Mouse (Mus musculus) kidney, postnatal 25 days (tissue): ENCODE measurements at regions not wholly inside any gene's neighbourhood (a gene's known extent, or its start where the extent isn't known, plus 50 kb on each side); places are given as distances from the start of the nearest gene placed in this dataset.
A peak's percentile ranks its signal among the peaks of the same experiment; 100 is the strongest.

Experiments used
- DNase-seq, 2 experiments: peaks; one replicate each; pipeline ENCODE4 v3.0.0; 2021; ENCODE audit warnings: mixed read lengths in 2 of 2

DNA sequence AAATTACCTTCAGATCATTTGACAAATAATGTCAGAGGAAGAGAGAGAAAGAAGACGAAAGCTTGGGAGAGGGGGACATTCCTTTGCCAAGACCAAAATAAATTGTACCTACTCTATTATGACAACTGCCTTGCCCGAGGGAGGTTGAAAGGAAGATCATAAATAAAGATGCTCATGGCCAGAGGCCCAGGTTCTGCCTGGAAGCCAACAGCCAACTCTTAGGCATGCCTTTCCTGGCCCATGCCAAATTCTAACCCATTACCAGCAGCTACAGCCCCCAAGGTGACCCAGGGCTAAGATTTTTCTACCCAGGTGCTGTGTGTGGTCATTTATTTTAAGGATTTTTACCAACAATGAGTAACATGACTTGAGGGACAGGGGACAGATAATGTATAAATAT is 54.9 kb downstream of the Cbln1 start:
- no peak for DNase-seq

DNA sequence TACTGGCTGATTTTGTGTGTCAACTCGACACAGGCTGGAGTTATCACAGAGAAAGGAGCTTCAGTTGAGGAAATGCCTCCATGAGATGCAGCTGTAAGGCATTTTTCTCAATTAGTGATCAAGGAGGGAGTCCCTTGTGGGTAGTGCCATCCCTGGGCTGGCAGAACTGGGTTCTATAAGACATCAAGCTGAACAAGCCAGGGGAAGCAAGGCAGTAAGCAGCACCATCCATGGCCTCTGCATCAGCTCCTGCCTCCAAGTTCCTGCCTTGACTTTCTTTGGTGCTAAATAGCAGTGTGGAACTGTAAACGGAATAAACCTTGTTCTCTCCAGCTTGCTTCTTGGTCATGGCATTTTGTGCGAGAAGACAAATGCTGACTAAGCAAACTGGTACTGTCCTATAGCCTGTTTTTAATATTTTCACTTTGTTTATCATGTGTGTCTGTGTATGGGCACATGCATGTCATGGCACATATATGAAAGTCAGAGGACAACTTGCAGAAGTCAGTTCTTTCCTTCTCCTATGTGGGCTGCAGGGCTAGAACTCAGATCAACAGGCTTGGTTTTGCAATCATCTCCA is 57.3 kb downstream of the Cbln1 start:
- DNase-seq = no peak

DNA sequence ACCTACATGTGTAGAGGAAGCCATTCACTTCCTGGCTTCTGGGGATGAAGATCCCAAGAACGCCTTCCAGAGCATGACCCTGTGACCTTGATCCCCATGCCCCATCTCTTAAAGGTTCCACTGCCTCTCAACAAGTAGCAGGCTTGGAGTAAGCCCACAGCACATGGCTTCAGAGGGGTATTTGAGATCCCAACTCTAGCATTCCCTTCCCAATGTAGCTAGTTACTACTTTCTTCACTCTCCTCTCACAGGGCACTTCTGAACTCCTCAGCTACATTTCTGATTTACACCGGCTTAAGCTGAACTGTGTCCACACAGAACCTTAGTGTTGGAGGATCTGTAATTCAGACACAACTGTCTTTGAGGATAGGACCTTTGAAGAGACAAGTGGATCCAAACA is 83.4 kb downstream of the Cbln1 start:
- no peak for DNase-seq

DNA sequence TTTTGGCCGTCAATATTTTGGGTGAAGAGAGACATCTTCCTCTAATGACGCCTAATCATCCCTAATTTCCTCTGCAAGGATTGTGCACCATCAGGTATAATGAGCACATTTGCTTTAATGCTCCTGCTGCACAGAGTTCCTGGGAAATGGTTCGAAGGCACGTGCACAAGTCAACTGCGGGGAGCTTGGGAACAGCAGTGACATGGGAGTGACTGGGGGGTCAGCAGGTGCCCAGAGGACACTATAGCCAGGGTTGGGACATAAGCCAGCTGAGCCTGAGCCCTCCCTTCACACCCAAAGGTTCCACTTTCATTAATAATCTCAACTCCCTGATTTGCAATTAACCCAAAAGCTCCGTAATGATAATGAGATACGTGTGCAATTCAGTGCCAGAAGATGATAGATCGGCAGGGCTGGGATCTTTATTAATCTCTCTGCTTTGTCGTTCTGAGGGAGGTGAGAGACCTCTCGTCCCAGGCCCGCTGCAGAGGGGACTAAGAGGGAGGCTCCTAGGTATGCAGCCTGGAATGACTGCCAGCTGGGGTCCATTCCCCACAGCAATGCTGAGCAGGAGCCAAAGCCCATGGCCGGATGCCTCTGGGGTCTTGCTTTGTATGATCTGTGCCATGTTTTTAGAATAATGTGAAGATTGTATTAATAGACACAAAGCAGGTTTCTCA is 88.7 kb downstream of the Cbln1 start:
- DNase-seq = no peak

DNA sequence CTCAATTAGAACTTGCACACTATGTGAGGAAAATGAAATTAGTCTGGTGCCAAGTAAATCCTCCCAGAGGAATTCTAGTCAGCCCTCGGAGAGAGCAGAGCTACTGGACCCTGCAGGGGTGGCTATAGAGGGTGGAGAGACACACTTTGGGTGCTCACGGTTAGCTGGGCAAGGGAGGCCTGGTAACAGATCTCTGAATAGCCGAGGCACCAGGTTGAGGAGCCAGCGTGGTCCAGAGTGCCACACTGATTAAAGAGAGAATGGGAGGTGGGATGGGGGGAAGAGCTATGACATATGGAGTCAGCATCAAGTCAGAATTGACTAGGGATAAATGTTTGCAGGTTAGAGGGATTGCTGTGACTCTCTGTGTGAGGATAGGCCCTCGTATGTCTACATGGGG is 90.1 kb downstream of the Cbln1 start:
- no peak for DNase-seq

DNA sequence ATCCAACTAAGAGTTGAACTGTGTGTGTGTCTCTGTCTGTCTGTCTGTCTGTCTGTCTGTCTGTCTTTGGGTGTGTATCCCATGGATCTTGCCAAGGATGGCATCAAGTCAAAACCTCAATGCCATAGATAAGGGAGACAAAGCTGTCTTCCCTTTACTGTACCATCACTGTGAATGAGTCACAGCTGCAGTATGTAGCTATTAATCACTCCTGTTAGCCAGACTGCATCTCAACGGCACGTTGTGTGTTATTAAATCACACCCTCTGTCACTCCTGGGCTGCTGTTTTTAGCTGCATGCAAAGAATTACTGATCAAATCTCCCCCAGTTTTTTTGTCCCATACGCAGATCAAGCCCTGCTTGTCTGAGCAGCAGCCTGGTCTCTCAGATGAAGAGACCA is 91.6 kb downstream of the Cbln1 start:
- no peak for DNase-seq

GRCm38 (mm10) chr8:87379296-87379695 is 93.1 kb downstream of the Cbln1 start:
- no peak for DNase-seq

GRCm38 (mm10) chr8:87374044-87374443 is 98.4 kb downstream of the Cbln1 start:
- no peak for DNase-seq

GRCm38 (mm10) chr8:87373535-87373934 is 98.9 kb downstream of the Cbln1 start:
- DNase-seq = no peak

- no peak for DNase-seq
Observed at GRCm38 (mm10) chr8:87372061-87372460, 100.3 kb downstream of the Cbln1 start.

DNA sequence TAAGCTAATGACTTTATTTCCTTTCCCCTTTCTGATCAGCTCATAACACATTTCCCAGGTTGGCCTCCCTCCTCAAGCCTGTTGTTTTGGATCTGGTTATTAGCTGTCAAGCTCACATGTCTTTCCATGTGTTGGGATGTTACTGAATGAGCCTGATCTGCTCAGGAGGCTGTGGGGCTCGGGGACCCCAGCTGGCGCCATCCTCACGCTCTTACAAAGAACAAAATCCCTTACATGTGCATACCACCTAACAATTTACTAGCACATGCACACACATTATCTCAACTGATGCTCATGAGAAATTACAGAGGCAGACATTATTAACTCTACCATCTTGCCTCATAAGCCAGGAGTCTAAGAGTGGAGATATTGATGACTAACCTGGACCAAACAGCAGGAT is 102.2 kb downstream of the Cbln1 start:
- no peak for DNase-seq

- DNase-seq = no peak
Observed at GRCm38 (mm10) chr8:87350471-87350870, 121.9 kb downstream of the Cbln1 start.

GRCm38 (mm10) chr8:87349781-87350181 is 122.6 kb downstream of the Cbln1 start:
- no peak for DNase-seq

DNA sequence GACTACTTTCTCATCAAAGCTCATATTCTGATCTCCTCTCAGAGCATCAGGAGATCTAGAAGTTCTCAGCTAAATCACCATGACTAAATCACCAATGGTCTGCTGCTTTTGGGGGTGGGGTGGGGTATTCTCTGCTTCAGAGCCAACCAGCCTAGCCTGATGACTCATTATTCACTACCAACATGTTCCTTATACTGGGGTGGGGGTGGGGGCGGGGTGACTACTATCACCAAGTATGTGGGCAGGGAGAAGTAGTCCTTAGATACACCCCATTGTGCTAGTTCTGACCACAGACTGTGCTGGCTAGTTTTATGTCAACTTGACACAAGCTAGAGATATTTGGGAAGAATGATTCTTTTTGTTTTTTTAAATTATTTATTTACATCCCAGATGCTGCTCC is 143.0 kb downstream of the Cbln1 start:
- DNase-seq = no peak

- DNase-seq = no peak
Observed at GRCm38 (mm10) chr8:87314570-87314969, 157.8 kb downstream of the Cbln1 start.

- peak in 1 of 2 experiments; percentile 1 for DNase-seq
Observed at GRCm38 (mm10) chr8:87311282-87311681, 161.1 kb downstream of the Cbln1 start.

- DNase-seq = no peak
Observed at GRCm38 (mm10) chr8:87308311-87308710, 164.1 kb downstream of the Cbln1 start.

- DNase-seq = no peak
Observed at GRCm38 (mm10) chr8:87305001-87305400, 167.4 kb downstream of the Cbln1 start.

- no peak for DNase-seq
Observed at GRCm38 (mm10) chr8:87303522-87303921, 168.9 kb downstream of the Cbln1 start.

GRCm38 (mm10) chr8:87297761-87298160 is 174.6 kb downstream of the Cbln1 start:
- DNase-seq = no peak

GRCm38 (mm10) chr8:87297331-87297730 is 175.1 kb downstream of the Cbln1 start:
- no peak for DNase-seq

GRCm38 (mm10) chr8:87286059-87286458 is 186.3 kb downstream of the Cbln1 start:
- no peak for DNase-seq

DNA sequence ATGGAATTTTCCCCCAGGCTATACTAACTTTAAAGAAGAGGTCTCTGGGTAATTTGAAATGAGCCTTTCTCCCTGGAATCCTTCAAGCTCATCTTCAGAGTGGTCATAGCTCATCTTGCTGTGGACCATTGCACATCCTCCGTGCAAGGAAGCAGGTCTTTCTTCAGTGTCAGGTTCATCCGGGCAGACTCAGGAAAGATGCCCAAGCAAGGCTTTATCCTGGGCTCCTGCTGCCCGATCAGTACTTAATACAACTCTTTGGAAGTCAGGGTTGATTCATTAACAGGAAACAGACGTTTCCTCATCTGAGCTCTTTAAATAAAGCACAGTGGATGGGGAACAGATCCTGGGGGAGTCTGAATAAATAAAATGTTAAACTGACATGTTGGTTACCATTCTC is 188.1 kb downstream of the Cbln1 start:
- DNase-seq = peak; percentile 18 to 55

GRCm38 (mm10) chr8:87282511-87282910 is 189.9 kb downstream of the Cbln1 start:
- no peak for DNase-seq

GRCm38 (mm10) chr8:87273328-87273727 is 199.1 kb downstream of the Cbln1 start:
- DNase-seq = no peak
